Mouse (Mus musculus): ENCODE data around the gene Wrap53. TPM values are rescaled to one million over a fixed set of nuclear protein-coding genes. Genes with fewer than 3 reads are reported as not detected.

Wrap53 gene
- polyA plus RNA-seq, 1 experiment from 2014 or later = 16.5 TPM

DNA sequence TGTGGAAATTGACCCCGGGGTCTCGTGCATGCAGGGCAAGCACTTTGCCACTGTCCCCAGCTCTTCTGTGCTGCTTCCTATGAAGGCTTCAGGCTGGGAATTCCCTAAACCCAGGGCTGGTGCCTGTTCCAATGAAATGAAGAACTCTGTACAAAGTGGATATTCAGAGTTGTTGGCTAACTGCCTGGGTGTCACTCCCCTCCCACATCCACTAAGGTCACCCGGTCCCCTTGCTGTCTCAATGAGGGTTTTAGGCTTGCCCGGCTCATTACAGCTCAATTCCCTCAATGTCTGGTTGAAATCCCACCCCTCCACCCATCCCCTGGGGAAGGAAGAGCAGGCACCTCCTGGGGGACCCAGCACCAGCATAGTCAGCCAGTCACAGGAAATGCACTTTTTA is 60.1 kb downstream of the Wrap53 start:
- ATAC-seq (replicated peaks; ENCODE audit: extremely low read depth, insufficient read depth, low FRiP score) = no peak
- H3K9ac ChIP-seq (ENCODE audit: low read length) = no peak overlapping the region
- H3K27me3 ChIP-seq (ENCODE audit: control insufficient read depth, insufficient read depth, low read length) = no peaks in the 10 kb centered on the region
- H3K9me3 ChIP-seq (replicated peaks; ENCODE audit: control insufficient read depth, low read length) = no peaks in the 10 kb centered on the region
- no peak overlapping the region for H3K4me2 ChIP-seq (ENCODE audit: low read depth, low read length)
- no peaks in the 10 kb centered on the region for H3K36me3 ChIP-seq (ENCODE audit: control insufficient read depth, insufficient read depth)
- peaks cover 5% of the 10 kb centered on the region for H3K4me1 ChIP-seq (ENCODE audit: control insufficient read depth, insufficient read depth, low read length)
- WGBS = 62% methylated on average over 4 of the region's 4 CpGs
- H3K27ac ChIP-seq (ENCODE audit: low read length) = no peak overlapping the region
- no peak overlapping the region for H3K4me3 ChIP-seq (ENCODE audit: low read length)

GRCm38 (mm10) chr11:69516661-69517060 is 63.4 kb downstream of the Wrap53 start:
- no peaks in the 10 kb centered on the region for H3K36me3 ChIP-seq (ENCODE audit: control insufficient read depth, insufficient read depth)
- no peak overlapping the region for H3K4me2 ChIP-seq (ENCODE audit: low read depth, low read length)
- H3K9ac ChIP-seq (ENCODE audit: low read length) = no peak overlapping the region
- no peaks in the 10 kb centered on the region for H3K27me3 ChIP-seq (ENCODE audit: control insufficient read depth, insufficient read depth, low read length)
- no peak overlapping the region for H3K27ac ChIP-seq (ENCODE audit: low read length)
- H3K4me3 ChIP-seq (ENCODE audit: low read length) = no peak overlapping the region
- 65% methylated on average over 3 of the region's 3 CpGs for WGBS
- ATAC-seq (replicated peaks; ENCODE audit: extremely low read depth, insufficient read depth, low FRiP score) = no peak
- peaks cover 6% of the 10 kb centered on the region for H3K4me1 ChIP-seq (ENCODE audit: control insufficient read depth, insufficient read depth, low read length)
- H3K9me3 ChIP-seq (replicated peaks; ENCODE audit: control insufficient read depth, low read length) = no peaks in the 10 kb centered on the region

GRCm38 (mm10) chr11:69516151-69516640 is 63.9 kb downstream of the Wrap53 start:
- Histone ChIP-seq H3K9me3 (replicated peaks; ENCODE audit: control insufficient read depth, low read length) (no peaks in the 10 kb centered on the region), H3K27me3 (ENCODE audit: control insufficient read depth, insufficient read depth, low read length) (no peaks in the 10 kb centered on the region), H3K4me3 (ENCODE audit: low read length) (no peak overlapping the region), H3K27ac (ENCODE audit: low read length) (no peak overlapping the region), H3K36me3 (ENCODE audit: control insufficient read depth, insufficient read depth) (no peaks in the 10 kb centered on the region), H3K9ac (ENCODE audit: low read length) (no peak overlapping the region), H3K4me2 (ENCODE audit: low read depth, low read length) (no peak overlapping the region), H3K4me1 (ENCODE audit: control insufficient read depth, insufficient read depth, low read length) (peaks cover 10% of the 10 kb centered on the region)
- 56% methylated on average over 15 of the region's 15 CpGs for WGBS
- ATAC-seq (replicated peaks; ENCODE audit: extremely low read depth, insufficient read depth, low FRiP score) = no peak

DNA sequence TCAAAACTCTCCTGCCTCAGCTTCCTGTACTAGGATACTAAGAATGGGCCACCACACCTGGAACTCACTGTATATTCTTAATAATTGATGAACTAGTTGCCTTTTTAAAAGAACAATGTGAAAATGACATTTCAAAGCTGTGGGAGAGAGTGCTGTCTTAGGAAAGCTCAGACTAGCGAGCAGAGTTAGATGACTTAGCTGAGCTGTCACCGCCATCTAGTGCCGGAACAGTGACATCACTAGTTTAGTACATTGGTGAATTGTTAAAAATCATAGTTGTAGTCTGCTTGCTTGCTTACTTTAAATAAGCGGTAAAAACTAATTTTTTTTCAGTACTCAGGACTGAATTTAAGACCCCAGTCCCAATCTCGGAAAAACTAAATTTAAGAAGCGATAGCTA is 66.2 kb downstream of the Wrap53 start:
- no peak overlapping the region for H3K4me2 ChIP-seq (ENCODE audit: low read depth, low read length)
- H3K27me3 ChIP-seq (ENCODE audit: control insufficient read depth, insufficient read depth, low read length) = no peaks in the 10 kb centered on the region
- H3K9me3 ChIP-seq (replicated peaks; ENCODE audit: control insufficient read depth, low read length) = no peaks in the 10 kb centered on the region
- 6% methylated on average over 6 of the region's 6 CpGs for WGBS
- peaks cover 11% of the 10 kb centered on the region for H3K4me1 ChIP-seq (ENCODE audit: control insufficient read depth, insufficient read depth, low read length)
- no peaks in the 10 kb centered on the region for H3K36me3 ChIP-seq (ENCODE audit: control insufficient read depth, insufficient read depth)
- H3K4me3 ChIP-seq (ENCODE audit: low read length) = no peak overlapping the region
- 0 out of 2 replicates have a peak, but pooled peaks have one; percentile 71 for ATAC-seq (replicated peaks; ENCODE audit: extremely low read depth, insufficient read depth, low FRiP score)
- H3K9ac ChIP-seq (ENCODE audit: low read length) = no peak overlapping the region
- no peak overlapping the region for H3K27ac ChIP-seq (ENCODE audit: low read length)

Other genes with a start within 250 kb of the Wrap53 start
- gene Rnf227, start 239.8 kb downstream of the Wrap53 start, polyA plus RNA-seq (2015; fragmentation: Nextera tagmentation; extraction: Ambion mirVana) = 6.5 TPM in 2 replicates
- gene Chd3, start 210.8 kb downstream of the Wrap53 start, polyA plus RNA-seq (2015; fragmentation: Nextera tagmentation; extraction: Ambion mirVana) = 13.3 and 19.8 TPM in 2 replicates
- 134 and 135 TPM in 2 replicates for gene Naa38, start 184.8 kb downstream of the Wrap53 start, polyA plus RNA-seq (2015; fragmentation: Nextera tagmentation; extraction: Ambion mirVana)
- 25.4 and 27.6 TPM in 2 replicates for gene Cyb5d1, start 184.6 kb downstream of the Wrap53 start, polyA plus RNA-seq (2015; fragmentation: Nextera tagmentation; extraction: Ambion mirVana)
- 39.6 and 45.2 TPM in 2 replicates for gene Tmem88, start 182.0 kb downstream of the Wrap53 start, polyA plus RNA-seq (2015; fragmentation: Nextera tagmentation; extraction: Ambion mirVana)
- 17.3 and 18.2 TPM in 2 replicates for gene Kdm6b, start 166.6 kb downstream of the Wrap53 start, polyA plus RNA-seq (2015; fragmentation: Nextera tagmentation; extraction: Ambion mirVana)
- gene Dnah2, start 31.1 kb downstream of the Wrap53 start, polyA plus RNA-seq (2015; fragmentation: Nextera tagmentation; extraction: Ambion mirVana) = 0.17 and 0.62 TPM in 2 replicates
- gene Efnb3, start 20.1 kb downstream of the Wrap53 start, polyA plus RNA-seq (2015; fragmentation: Nextera tagmentation; extraction: Ambion mirVana) = 49.9 and 57.0 TPM in 2 replicates
- 79.1 and 87.0 TPM in 2 replicates for gene Trp53, start 104 bp upstream of the Wrap53 start, polyA plus RNA-seq (2015; fragmentation: Nextera tagmentation; extraction: Ambion mirVana)
- 22.3 and 25.6 TPM in 2 replicates for gene Atp1b2, start 25.7 kb upstream of the Wrap53 start, polyA plus RNA-seq (2015; fragmentation: Nextera tagmentation; extraction: Ambion mirVana)
- gene Shbg, start 37.6 kb upstream of the Wrap53 start, polyA plus RNA-seq (2015; fragmentation: Nextera tagmentation; extraction: Ambion mirVana) = 0.20 TPM in 1 of 2 replicates, not detected in the other
- 13.0 and 13.8 TPM in 2 replicates for gene Sat2, start 41.8 kb upstream of the Wrap53 start, polyA plus RNA-seq (2015; fragmentation: Nextera tagmentation; extraction: Ambion mirVana)
- 22.1 and 25.4 TPM in 2 replicates for gene Fxr2, start 52.7 kb upstream of the Wrap53 start, polyA plus RNA-seq (2015; fragmentation: Nextera tagmentation; extraction: Ambion mirVana)
- not detected in 2 replicates for gene Sox15, start 75.1 kb upstream of the Wrap53 start, polyA plus RNA-seq (2015; fragmentation: Nextera tagmentation; extraction: Ambion mirVana)
- gene Mpdu1, start 82.4 kb upstream of the Wrap53 start, polyA plus RNA-seq (2015; fragmentation: Nextera tagmentation; extraction: Ambion mirVana) = 40.1 and 44.0 TPM in 2 replicates
- gene Cd68, start 85.9 kb upstream of the Wrap53 start, polyA plus RNA-seq (2015; fragmentation: Nextera tagmentation; extraction: Ambion mirVana) = 10.0 and 12.3 TPM in 2 replicates
- gene Eif4a1, start 92.2 kb upstream of the Wrap53 start, polyA plus RNA-seq (2015; fragmentation: Nextera tagmentation; extraction: Ambion mirVana) = 337 and 346 TPM in 2 replicates
- gene Senp3, start 101.8 kb upstream of the Wrap53 start, polyA plus RNA-seq (2015; fragmentation: Nextera tagmentation; extraction: Ambion mirVana) = 55.8 and 58.0 TPM in 2 replicates
- 0.45 and 0.85 TPM in 2 replicates for gene Tnfsf13, start 105.5 kb upstream of the Wrap53 start, polyA plus RNA-seq (2015; fragmentation: Nextera tagmentation; extraction: Ambion mirVana)
- gene Tnfsf12, start 115.6 kb upstream of the Wrap53 start, polyA plus RNA-seq (2015; fragmentation: Nextera tagmentation; extraction: Ambion mirVana) = 5.9 and 7.8 TPM in 2 replicates
- 3.1 and 3.5 TPM in 2 replicates for gene Tnfsfm13, start 115.8 kb upstream of the Wrap53 start, polyA plus RNA-seq (2015; fragmentation: Nextera tagmentation; extraction: Ambion mirVana)
- gene Polr2a, start 178.4 kb upstream of the Wrap53 start, polyA plus RNA-seq (2015; fragmentation: Nextera tagmentation; extraction: Ambion mirVana) = 13.8 and 16.9 TPM in 2 replicates
- gene Slc35g3, start 181.7 kb upstream of the Wrap53 start, polyA plus RNA-seq (2015; fragmentation: Nextera tagmentation; extraction: Ambion mirVana) = 0.16 and 0.18 TPM in 2 replicates
- 3.6 TPM in 2 replicates for gene Zbtb4, start 185.7 kb upstream of the Wrap53 start, polyA plus RNA-seq (2015; fragmentation: Nextera tagmentation; extraction: Ambion mirVana)
- 5.8 and 6.0 TPM in 2 replicates for gene Chrnb1, start 215.7 kb upstream of the Wrap53 start, polyA plus RNA-seq (2015; fragmentation: Nextera tagmentation; extraction: Ambion mirVana)
- 2.2 and 3.0 TPM in 2 replicates for gene Fgf11, start 221.6 kb upstream of the Wrap53 start, polyA plus RNA-seq (2015; fragmentation: Nextera tagmentation; extraction: Ambion mirVana)
- 3.1 TPM in 2 replicates for gene Tmem102, start 225.4 kb upstream of the Wrap53 start, polyA plus RNA-seq (2015; fragmentation: Nextera tagmentation; extraction: Ambion mirVana)
- not detected in 2 replicates for gene Gm39566, start 235.0 kb upstream of the Wrap53 start, polyA plus RNA-seq (2015; fragmentation: Nextera tagmentation; extraction: Ambion mirVana)
- not detected in 2 replicates for gene Spem2, start 238.2 kb upstream of the Wrap53 start, polyA plus RNA-seq (2015; fragmentation: Nextera tagmentation; extraction: Ambion mirVana)
- not detected in 2 replicates for gene Spem1, start 241.9 kb upstream of the Wrap53 start, polyA plus RNA-seq (2015; fragmentation: Nextera tagmentation; extraction: Ambion mirVana)